Mouse (Mus musculus): ENCODE data around the gene Traf4. TPM values are rescaled to one million over a fixed set of nuclear protein-coding genes. Genes with fewer than 3 reads are reported as not detected.

Traf4 gene
- polyA plus RNA-seq, 1 experiment from 2014 or later, result 83.8 TPM

- WGBS, result 64% methylated on average over 4 of the region's 4 CpGs
- Histone ChIP-seq H3K4me2 (ENCODE audit: low read length) (no peak overlapping the region), H3K36me3 (ENCODE audit: control insufficient read depth, insufficient read depth, low read length) (no peaks in the 10 kb centered on the region), H3K4me3 (ENCODE audit: low read depth, low read length) (no peak overlapping the region), H3K9me3 (replicated peaks; ENCODE audit: control insufficient read depth, low read length, poor library complexity, severe bottlenecking) (no peaks in the 10 kb centered on the region), H3K4me1 (ENCODE audit: control insufficient read depth, insufficient read depth, low read length) (peaks cover 2% of the 10 kb centered on the region; the same call in 1 of the 2 replicates), H3K27me3 (ENCODE audit: control insufficient read depth, insufficient read depth, low read depth, low read length) (no peaks in the 10 kb centered on the region), H3K27ac (ENCODE audit: low read length) (no peak overlapping the region), H3K9ac (ENCODE audit: low read depth, low read length) (no peak overlapping the region)
- ATAC-seq, result no peak
Measured at GRCm38 (mm10) chr11:78171328-78171727, 5.9 kb upstream of the Traf4 start.

- no peaks in the 10 kb centered on the region for H3K27me3 ChIP-seq (ENCODE audit: control insufficient read depth, insufficient read depth, low read depth, low read length)
- 92% methylated on average over 15 of the region's 15 CpGs for WGBS
- no peak overlapping the region for H3K4me2 ChIP-seq (ENCODE audit: low read length)
- ATAC-seq, result no peak
- no peaks in the 10 kb centered on the region for H3K36me3 ChIP-seq (ENCODE audit: control insufficient read depth, insufficient read depth, low read length)
- H3K4me1 ChIP-seq (ENCODE audit: control insufficient read depth, insufficient read depth, low read length), result peaks cover 10% of the 10 kb centered on the region
- H3K27ac ChIP-seq (ENCODE audit: low read length), result no peak overlapping the region
- no peaks in the 10 kb centered on the region for H3K9me3 ChIP-seq (replicated peaks; ENCODE audit: control insufficient read depth, low read length, poor library complexity, severe bottlenecking)
- H3K4me3 ChIP-seq (ENCODE audit: low read depth, low read length), result no peak overlapping the region
- no peak overlapping the region for H3K9ac ChIP-seq (ENCODE audit: low read depth, low read length)
Measured at GRCm38 (mm10) chr11:78170306-78170705, 4.9 kb upstream of the Traf4 start.

GRCm38 (mm10) chr11:78168541-78169468 is 3.4 kb upstream of the Traf4 start:
- H3K27me3 ChIP-seq (ENCODE audit: control insufficient read depth, insufficient read depth, low read depth, low read length), result no peaks in the 10 kb centered on the region
- no peaks in the 10 kb centered on the region for H3K36me3 ChIP-seq (ENCODE audit: control insufficient read depth, insufficient read depth, low read length)
- no peak overlapping the region for H3K9ac ChIP-seq (ENCODE audit: low read depth, low read length)
- H3K27ac ChIP-seq (ENCODE audit: low read length), result no peak overlapping the region
- no peaks in the 10 kb centered on the region for H3K9me3 ChIP-seq (replicated peaks; ENCODE audit: control insufficient read depth, low read length, poor library complexity, severe bottlenecking)
- 62% methylated on average over 19 of the region's 19 CpGs for WGBS
- H3K4me2 ChIP-seq (ENCODE audit: low read length), result no peak overlapping the region
- peaks cover 10% of the 10 kb centered on the region for H3K4me1 ChIP-seq (ENCODE audit: control insufficient read depth, insufficient read depth, low read length)
- H3K4me3 ChIP-seq (ENCODE audit: low read depth, low read length), result no peak overlapping the region
- no peak for ATAC-seq

GRCm38 (mm10) chr11:78167257-78167959 is 2.0 kb upstream of the Traf4 start:
- H3K9ac ChIP-seq (ENCODE audit: low read depth, low read length), result no peak overlapping the region
- no peak overlapping the region for H3K4me2 ChIP-seq (ENCODE audit: low read length)
- WGBS, result 89% methylated on average over 14 of the region's 14 CpGs
- no peaks in the 10 kb centered on the region for H3K27me3 ChIP-seq (ENCODE audit: control insufficient read depth, insufficient read depth, low read depth, low read length)
- no peaks in the 10 kb centered on the region for H3K9me3 ChIP-seq (replicated peaks; ENCODE audit: control insufficient read depth, low read length, poor library complexity, severe bottlenecking)
- no peak overlapping the region for H3K27ac ChIP-seq (ENCODE audit: low read length)
- no peak for ATAC-seq
- H3K36me3 ChIP-seq (ENCODE audit: control insufficient read depth, insufficient read depth, low read length), result no peaks in the 10 kb centered on the region
- no peak overlapping the region for H3K4me3 ChIP-seq (ENCODE audit: low read depth, low read length)
- H3K4me1 ChIP-seq (ENCODE audit: control insufficient read depth, insufficient read depth, low read length), result peaks cover 24% of the 10 kb centered on the region

GRCm38 (mm10) chr11:78166640-78167039 is 1.3 kb upstream of the Traf4 start:
- Histone ChIP-seq H3K9me3 (replicated peaks; ENCODE audit: control insufficient read depth, low read length, poor library complexity, severe bottlenecking) (no peaks in the 10 kb centered on the region), H3K4me2 (ENCODE audit: low read length) (no peak overlapping the region), H3K9ac (ENCODE audit: low read depth, low read length) (no peak overlapping the region), H3K27ac (ENCODE audit: low read length) (no peak overlapping the region), H3K4me3 (ENCODE audit: low read depth, low read length) (no peak overlapping the region), H3K36me3 (ENCODE audit: control insufficient read depth, insufficient read depth, low read length) (no peaks in the 10 kb centered on the region), H3K4me1 (ENCODE audit: control insufficient read depth, insufficient read depth, low read length) (peaks cover 30% of the 10 kb centered on the region), H3K27me3 (ENCODE audit: control insufficient read depth, insufficient read depth, low read depth, low read length) (no peaks in the 10 kb centered on the region)
- ATAC-seq, result no peak
- WGBS, result 69% methylated on average over 6 of the region's 6 CpGs

- Histone ChIP-seq H3K27me3 (ENCODE audit: control insufficient read depth, insufficient read depth, low read depth, low read length) (no peaks in the 10 kb centered on the region), H3K4me1 (ENCODE audit: control insufficient read depth, insufficient read depth, low read length) (peaks cover 30% of the 10 kb centered on the region), H3K27ac (ENCODE audit: low read length) (peak overlapping the region; percentile 96), H3K36me3 (ENCODE audit: control insufficient read depth, insufficient read depth, low read length) (peaks cover 2% of the 10 kb centered on the region; the same call in 1 of the 2 replicates), H3K9ac (ENCODE audit: low read depth, low read length) (peak overlapping the region; percentile 3; the same call in 1 of the 2 replicates), H3K4me3 (ENCODE audit: low read depth, low read length) (peak overlapping the region; percentile 98), H3K9me3 (replicated peaks; ENCODE audit: control insufficient read depth, low read length, poor library complexity, severe bottlenecking) (no peaks in the 10 kb centered on the region), H3K4me2 (ENCODE audit: low read length) (peak overlapping the region; percentile 67)
- WGBS, result 58% methylated on average over 4 of the region's 4 CpGs
- no peak for ATAC-seq
Measured at GRCm38 (mm10) chr11:78166161-78166560, 772 bp upstream of the Traf4 start.

GRCm38 (mm10) chr11:78165761-78166109 is 346 bp upstream of the Traf4 start:
- peak overlapping the region; percentile 98 for H3K4me3 ChIP-seq (ENCODE audit: low read depth, low read length)
- 2% methylated on average over 16 of the region's 16 CpGs for WGBS
- peaks cover 30% of the 10 kb centered on the region for H3K4me1 ChIP-seq (ENCODE audit: control insufficient read depth, insufficient read depth, low read length)
- peaks cover 6% of the 10 kb centered on the region for H3K36me3 ChIP-seq (ENCODE audit: control insufficient read depth, insufficient read depth, low read length)
- H3K9me3 ChIP-seq (replicated peaks; ENCODE audit: control insufficient read depth, low read length, poor library complexity, severe bottlenecking), result no peaks in the 10 kb centered on the region
- no peaks in the 10 kb centered on the region for H3K27me3 ChIP-seq (ENCODE audit: control insufficient read depth, insufficient read depth, low read depth, low read length)
- peak overlapping the region; percentile 67 for H3K4me2 ChIP-seq (ENCODE audit: low read length)
- peak; percentile 47 for ATAC-seq
- H3K27ac ChIP-seq (ENCODE audit: low read length), result peak overlapping the region; percentile 96
- H3K9ac ChIP-seq (ENCODE audit: low read depth, low read length), result peak overlapping the region; percentile 99

- Histone ChIP-seq H3K9me3 (replicated peaks; ENCODE audit: control insufficient read depth, low read length, poor library complexity, severe bottlenecking) (no peaks in the 10 kb centered on the region), H3K4me1 (ENCODE audit: control insufficient read depth, insufficient read depth, low read length) (peaks cover 30% of the 10 kb centered on the region), H3K4me3 (ENCODE audit: low read depth, low read length) (peak overlapping the region; percentile 98), H3K9ac (ENCODE audit: low read depth, low read length) (peak overlapping the region; percentile 99), H3K36me3 (ENCODE audit: control insufficient read depth, insufficient read depth, low read length) (peaks cover 17% of the 10 kb centered on the region), H3K4me2 (ENCODE audit: low read length) (peak overlapping the region; percentile 67), H3K27me3 (ENCODE audit: control insufficient read depth, insufficient read depth, low read depth, low read length) (no peaks in the 10 kb centered on the region), H3K27ac (ENCODE audit: low read length) (peak overlapping the region; percentile 96)
- WGBS, result 0% methylated on average over 14 of the region's 14 CpGs
- ATAC-seq, result peak; percentile 12; the same call in 1 of the 2 replicates
Measured at GRCm38 (mm10) chr11:78164604-78164923, 825 bp downstream of the Traf4 start.

Data from midbrain, embryonic 16.5 days (tissue).